Mouse (Mus musculus) neural tube, embryonic 12.5 days (tissue): ENCODE data around the gene Clic3. TPM values are rescaled to one million over a fixed set of nuclear protein-coding genes. Genes with fewer than 3 reads are reported as not detected.

ENCODE experiments used
- ATAC-seq: fragments of 200-750 bp; cut with Nextera tagmentation; 2 replicates; pipeline ENCODE4 v1.8.0; 2017; ENCODE audit warnings: low read depth, mild to moderate bottlenecking, moderate TSS enrichment, moderate library complexity; ENCODE audit not compliant: low FRiP score
- H3K27ac ChIP-seq: fragments of 300-500 bp; sonication (generic); 2 replicates; pipeline ENCODE4 v1.5.1; 2016
- H3K27me3 ChIP-seq: fragments of 300-500 bp; sonication (generic); replicated peaks from 2 replicates; pipeline ENCODE4 v1.6.1; 2016; ENCODE audit warnings: mild to moderate bottlenecking
- H3K36me3 ChIP-seq: fragments of 300-500 bp; sonication (generic); 2 replicates; pipeline ENCODE4 v1.6.1; 2016; ENCODE audit warnings: mild to moderate bottlenecking
- H3K4me1 ChIP-seq: fragments of 300-500 bp; sonication (generic); 2 replicates; pipeline ENCODE4 v1.6.1; 2016
- H3K4me2 ChIP-seq: fragments of 300-500 bp; sonication (generic); replicated peaks from 2 replicates; pipeline ENCODE4 v1.6.1; 2016; ENCODE audit warnings: mild to moderate bottlenecking
- H3K4me3 ChIP-seq: fragments of 300-500 bp; sonication (generic); 2 replicates; pipeline ENCODE4 v1.5.1; 2016
- H3K9ac ChIP-seq: fragments of 300-500 bp; sonication (generic); 2 replicates; pipeline ENCODE4 v1.6.1; 2016; ENCODE audit warnings: mild to moderate bottlenecking
- H3K9me3 ChIP-seq: fragments of 300-500 bp; sonication (generic); 2 replicates; pipeline ENCODE4 v1.6.1; 2016; ENCODE audit warnings: mild to moderate bottlenecking
- WGBS: fragments of 180-500 bp; shearing (Covaris S2); methylation state at CpG from one replicate; pipeline ENCODE4 v1.1.7; 2016; 5-methylcytosine and 5-hydroxymethylcytosine counted together
- microRNA-seq: library from miRNA; unstranded; fragments of <30 nt; microRNA quantifications from one replicate; pipeline ENCODE4, GENCODE M21; 2017
- polyA plus RNA-seq: library from polyadenylated mRNA; unstranded; fragments of >200 nt; fragmentation: Nextera tagmentation; extraction: Ambion mirVana; gene quantifications from 2 replicates; pipeline ENCODE4 v1.2.1, GENCODE M21; 2016

Gene Clic3
- polyA plus RNA-seq, 1 experiment from 2014 or later, result 2.3 TPM

GRCm38 (mm10) chr2:25506964-25507363 is 50.3 kb downstream of the Clic3 start:
- no peaks in the 10 kb centered on the region for H3K9me3 ChIP-seq
- peaks cover 5% of the 10 kb centered on the region; the same call in 1 of the 2 replicates for H3K4me1 ChIP-seq
- H3K27ac ChIP-seq, result no peak overlapping the region
- H3K36me3 ChIP-seq, result peaks cover 33% of the 10 kb centered on the region
- no peak overlapping the region for H3K9ac ChIP-seq
- ATAC-seq, result no peak
- no peak overlapping the region for H3K4me3 ChIP-seq
- H3K4me2 ChIP-seq, result no peak overlapping the region
- WGBS, result 31% methylated on average over 5 of the region's 5 CpGs
- no peaks in the 10 kb centered on the region for H3K27me3 ChIP-seq

Small RNA genes lying within 50 kb of the gene (microRNA-seq; reads per million reads assigned to microRNA genes)
- gene Mir3087, result not detected

Other genes starting within 250 kb of the Clic3 start
- 104 and 106 TPM in 2 replicates for gene Nelfb, start 245.3 kb upstream of the Clic3 start, polyA plus RNA-seq
- gene Stpg3, start 242.2 kb upstream of the Clic3 start, polyA plus RNA-seq, result not detected in 2 replicates
- not detected in 2 replicates for gene Fam166a, start 238.1 kb upstream of the Clic3 start, polyA plus RNA-seq
- 424 and 437 TPM in 2 replicates for gene Tubb4b, start 232.1 kb upstream of the Clic3 start, polyA plus RNA-seq
- gene Slc34a3, start 222.5 kb upstream of the Clic3 start, polyA plus RNA-seq, result not detected in 2 replicates
- gene Rnf224, start 220.1 kb upstream of the Clic3 start, polyA plus RNA-seq, result not detected in 2 replicates
- 46.1 and 47.5 TPM in 2 replicates for gene Rnf208, start 214.6 kb upstream of the Clic3 start, polyA plus RNA-seq
- 0.30 TPM in 1 of 2 replicates, not detected in the other for gene Cysrt1, start 214.4 kb upstream of the Clic3 start, polyA plus RNA-seq
- 5.2 and 6.4 TPM in 2 replicates for gene AL732309.1, start 210.0 kb upstream of the Clic3 start, polyA plus RNA-seq
- gene Tmem203, start 201.4 kb upstream of the Clic3 start, polyA plus RNA-seq, result 20.3 and 22.4 TPM in 2 replicates
- 14.4 and 15.2 TPM in 2 replicates for gene Tprn, start 194.2 kb upstream of the Clic3 start, polyA plus RNA-seq
- 201 and 204 TPM in 2 replicates for gene Ssna1, start 184.4 kb upstream of the Clic3 start, polyA plus RNA-seq
- gene Anapc2, start 184.4 kb upstream of the Clic3 start, polyA plus RNA-seq, result 142 and 144 TPM in 2 replicates
- not detected in 2 replicates for gene Tmem210, start 168.7 kb upstream of the Clic3 start, polyA plus RNA-seq
- gene Lrrc26, start 166.9 kb upstream of the Clic3 start, polyA plus RNA-seq, result not detected in 2 replicates
- gene Grin1, start 137.7 kb upstream of the Clic3 start, polyA plus RNA-seq, result 8.1 and 11.3 TPM in 2 replicates
- gene Man1b1, start 124.5 kb upstream of the Clic3 start, polyA plus RNA-seq, result 70.3 and 71.7 TPM in 2 replicates
- gene Dpp7, start 100.5 kb upstream of the Clic3 start, polyA plus RNA-seq, result 21.2 and 24.5 TPM in 2 replicates
- 5.6 and 7.2 TPM in 2 replicates for gene Uap1l1, start 91.2 kb upstream of the Clic3 start, polyA plus RNA-seq
- 38.1 and 39.5 TPM in 2 replicates for gene Sapcd2, start 84.5 kb upstream of the Clic3 start, polyA plus RNA-seq
- 0.75 and 1.5 TPM in 2 replicates for gene Entpd2, start 61.0 kb upstream of the Clic3 start, polyA plus RNA-seq
- 241 and 266 TPM in 2 replicates for gene Npdc1, start 57.5 kb upstream of the Clic3 start, polyA plus RNA-seq
- 0.09 and 0.29 TPM in 2 replicates for gene Fut7, start 33.6 kb upstream of the Clic3 start, polyA plus RNA-seq
- gene Abca2, start 28.1 kb upstream of the Clic3 start, polyA plus RNA-seq, result 10.0 and 10.2 TPM in 2 replicates
- 49.5 and 52.5 TPM in 2 replicates for gene Paxx, start 4.3 kb downstream of the Clic3 start, polyA plus RNA-seq
- gene Ptgds, start 13.2 kb downstream of the Clic3 start, polyA plus RNA-seq, result 1.1 and 1.4 TPM in 2 replicates
- not detected in 2 replicates for gene Lcn12, start 37.1 kb downstream of the Clic3 start, polyA plus RNA-seq
- 107 and 118 TPM in 2 replicates for gene Fbxw5, start 43.9 kb downstream of the Clic3 start, polyA plus RNA-seq
- 5.3 and 6.1 TPM in 2 replicates for gene C8g, start 44.9 kb downstream of the Clic3 start, polyA plus RNA-seq
- gene Traf2, start 90.1 kb downstream of the Clic3 start, polyA plus RNA-seq, result 26.9 and 28.0 TPM in 2 replicates
- 386 TPM in 2 replicates for gene Edf1, start 101.0 kb downstream of the Clic3 start, polyA plus RNA-seq
- 1.7 and 4.8 TPM in 2 replicates for gene Mamdc4, start 118.0 kb downstream of the Clic3 start, polyA plus RNA-seq
- 169 and 176 TPM in 2 replicates for gene Phpt1, start 118.4 kb downstream of the Clic3 start, polyA plus RNA-seq
- 2.3 and 3.0 TPM in 2 replicates for gene Ajm1, start 124.9 kb downstream of the Clic3 start, polyA plus RNA-seq
- 78.3 and 82.5 TPM in 2 replicates for gene Rabl6, start 151.7 kb downstream of the Clic3 start, polyA plus RNA-seq
- 0.26 and 0.30 TPM in 2 replicates for gene Ccdc183, start 160.8 kb downstream of the Clic3 start, polyA plus RNA-seq
- gene Tmem141, start 165.2 kb downstream of the Clic3 start, polyA plus RNA-seq, result 22.7 and 24.9 TPM in 2 replicates
- 1.2 and 1.3 TPM in 2 replicates for gene Fcna, start 171.2 kb downstream of the Clic3 start, polyA plus RNA-seq
- gene Lcn8, start 196.3 kb downstream of the Clic3 start, polyA plus RNA-seq, result not detected in 2 replicates
- not detected in 2 replicates for gene Lcn5, start 201.1 kb downstream of the Clic3 start, polyA plus RNA-seq
- gene Lcn6, start 219.9 kb downstream of the Clic3 start, polyA plus RNA-seq, result not detected in 2 replicates
- not detected in 2 replicates for gene Lcn10, start 225.9 kb downstream of the Clic3 start, polyA plus RNA-seq
- not detected in 2 replicates for gene Obp2a, start 243.2 kb downstream of the Clic3 start, polyA plus RNA-seq
- 94.1 and 95.1 TPM in 2 replicates for gene Bmyc, start 249.9 kb downstream of the Clic3 start, polyA plus RNA-seq